Mouse (Mus musculus): ENCODE data around the gene Orai2. TPM values are rescaled to one million over a fixed set of nuclear protein-coding genes. Genes with fewer than 3 reads are reported as not detected.
A peak's percentile ranks its signal among the peaks of the same experiment; 100 is the strongest.

Orai2 gene
- 1.3 TPM in 2 replicates for polyA plus RNA-seq (2014; fragmentation: Nextera tagmentation; extraction: Ambion mirVana)

GRCm38 (mm10) chr5:136170512-136171362, at the start of gene Orai2:
TSS of gene Orai2 (minus strand) at chr5:136170713.
- H3K36me3 ChIP-seq (ENCODE audit: control insufficient read depth, insufficient read depth, low read length): no peaks in the 10 kb centered on the region
- H3K4me1 ChIP-seq (ENCODE audit: control insufficient read depth in 2 of 2, insufficient read depth in 2 of 2, low read length in 2 of 2): peaks cover 5 to 6% of the 10 kb centered on the region in 2 experiments; a peak in 2 of 4 replicates
- H3K9ac ChIP-seq (ENCODE audit: low read length): peak within 1 kb of the TSS; percentile 70
- H3K4me3 ChIP-seq (ENCODE audit: control insufficient read depth in 1 of 2, insufficient read depth in 1 of 2, low read depth in 1 of 2, low read length in 2 of 2): peak within 1 kb of the TSS; percentile 46
- H3K27ac ChIP-seq (replicated peaks in 1 of 2; ENCODE audit: control insufficient read depth in 1 of 2, insufficient read depth in 1 of 2, low read depth in 2 of 2, low read length in 2 of 2): peak within 1 kb of the TSS; percentile 10 to 37; a peak in 2 of 4 replicates
- H3K4me2 ChIP-seq (ENCODE audit: low read length): peak within 1 kb of the TSS; percentile 87
- H3K27me3 ChIP-seq (ENCODE audit: control insufficient read depth, insufficient read depth, low read length): no peaks in the 10 kb centered on the region
- ATAC-seq (ENCODE audit: insufficient number of reproducible peaks, insufficient read depth, low FRiP score, low read depth): peak; percentile 72
- H3K9me3 ChIP-seq (ENCODE audit: control insufficient read depth, low read length): 0 out of 2 replicates have a peak, but pooled peaks cover 3% of the 10 kb centered on the region
- WGBS: 5% methylated on average over 49 of the region's 49 CpGs

DNA sequence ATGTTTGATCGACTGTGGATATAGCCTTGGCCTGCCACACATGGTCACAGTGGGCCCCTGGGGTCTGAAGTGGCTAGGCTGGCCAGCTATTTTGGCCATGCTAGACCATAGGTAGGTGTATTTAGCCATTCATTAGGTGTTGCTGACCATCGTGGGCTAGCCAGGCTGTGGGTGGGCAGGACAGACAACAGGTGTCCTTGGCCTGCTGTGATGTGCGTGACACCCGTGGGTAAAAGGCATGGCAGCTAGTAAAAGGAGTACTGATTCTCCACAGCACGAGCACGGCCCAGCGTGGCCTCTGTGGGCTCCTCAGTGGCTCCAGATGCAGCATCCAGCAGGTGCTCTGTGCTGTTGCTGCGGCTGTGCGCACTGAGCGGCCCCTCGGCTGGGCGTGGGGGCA, 48.1 kb upstream of the Orai2 start:
- no peak overlapping the region for H3K4me3 ChIP-seq (ENCODE audit: control insufficient read depth in 1 of 2, insufficient read depth in 1 of 2, low read depth in 1 of 2, low read length in 2 of 2)
- H3K4me1 ChIP-seq (ENCODE audit: control insufficient read depth in 2 of 2, insufficient read depth in 2 of 2, low read length in 2 of 2): no peaks in the 10 kb centered on the region
- H3K27ac ChIP-seq (replicated peaks in 1 of 2; ENCODE audit: control insufficient read depth in 1 of 2, insufficient read depth in 1 of 2, low read depth in 2 of 2, low read length in 2 of 2): no peak overlapping the region
- H3K9ac ChIP-seq (ENCODE audit: low read length): no peak overlapping the region
- WGBS: 71% methylated on average over 12 of the region's 12 CpGs
- no peak overlapping the region for H3K4me2 ChIP-seq (ENCODE audit: low read length)
- H3K36me3 ChIP-seq (ENCODE audit: control insufficient read depth, insufficient read depth, low read length): no peaks in the 10 kb centered on the region
- ATAC-seq (ENCODE audit: insufficient number of reproducible peaks, insufficient read depth, low FRiP score, low read depth): no peak
- H3K9me3 ChIP-seq (ENCODE audit: control insufficient read depth, low read length): 0 out of 2 replicates have a peak, but pooled peaks cover 2% of the 10 kb centered on the region
- no peaks in the 10 kb centered on the region for H3K27me3 ChIP-seq (ENCODE audit: control insufficient read depth, insufficient read depth, low read length)

DNA sequence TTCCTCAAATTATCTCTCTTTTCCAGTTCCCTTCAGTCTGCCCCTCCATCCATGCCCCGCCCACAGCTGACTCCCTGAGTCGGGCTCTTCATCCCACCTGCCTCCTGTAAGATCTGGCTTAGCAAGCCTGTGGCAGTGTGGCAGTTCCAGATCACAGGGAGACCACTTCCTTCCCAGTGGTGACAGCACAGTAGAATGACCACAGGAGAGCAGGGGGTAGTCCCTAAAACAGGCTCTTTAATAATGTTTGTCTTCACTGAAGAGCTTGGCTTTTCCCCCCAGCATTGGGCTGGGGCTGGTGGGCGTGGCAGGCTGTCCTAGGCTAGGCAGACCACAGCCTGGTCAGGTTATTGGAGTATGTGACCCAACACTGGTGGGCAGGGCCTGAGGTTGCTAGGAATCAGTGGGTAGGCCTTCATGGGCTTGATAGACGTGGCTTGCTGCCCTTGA, 47.4 kb upstream of the Orai2 start:
- WGBS: 57% methylated on average over 4 of the region's 4 CpGs
- Histone ChIP-seq H3K9ac (ENCODE audit: low read length) (no peak overlapping the region), H3K27ac (replicated peaks in 1 of 2; ENCODE audit: control insufficient read depth in 1 of 2, insufficient read depth in 1 of 2, low read depth in 2 of 2, low read length in 2 of 2) (no peak overlapping the region), H3K27me3 (ENCODE audit: control insufficient read depth, insufficient read depth, low read length) (no peaks in the 10 kb centered on the region), H3K4me2 (ENCODE audit: low read length) (no peak overlapping the region), H3K4me3 (ENCODE audit: control insufficient read depth in 1 of 2, insufficient read depth in 1 of 2, low read depth in 1 of 2, low read length in 2 of 2) (no peak overlapping the region), H3K36me3 (ENCODE audit: control insufficient read depth, insufficient read depth, low read length) (no peaks in the 10 kb centered on the region), H3K4me1 (ENCODE audit: control insufficient read depth in 2 of 2, insufficient read depth in 2 of 2, low read length in 2 of 2) (no peaks in the 10 kb centered on the region), H3K9me3 (ENCODE audit: control insufficient read depth, low read length) (0 out of 2 replicates have a peak, but pooled peaks cover 2% of the 10 kb centered on the region)
- no peak for ATAC-seq (ENCODE audit: insufficient number of reproducible peaks, insufficient read depth, low FRiP score, low read depth)

DNA sequence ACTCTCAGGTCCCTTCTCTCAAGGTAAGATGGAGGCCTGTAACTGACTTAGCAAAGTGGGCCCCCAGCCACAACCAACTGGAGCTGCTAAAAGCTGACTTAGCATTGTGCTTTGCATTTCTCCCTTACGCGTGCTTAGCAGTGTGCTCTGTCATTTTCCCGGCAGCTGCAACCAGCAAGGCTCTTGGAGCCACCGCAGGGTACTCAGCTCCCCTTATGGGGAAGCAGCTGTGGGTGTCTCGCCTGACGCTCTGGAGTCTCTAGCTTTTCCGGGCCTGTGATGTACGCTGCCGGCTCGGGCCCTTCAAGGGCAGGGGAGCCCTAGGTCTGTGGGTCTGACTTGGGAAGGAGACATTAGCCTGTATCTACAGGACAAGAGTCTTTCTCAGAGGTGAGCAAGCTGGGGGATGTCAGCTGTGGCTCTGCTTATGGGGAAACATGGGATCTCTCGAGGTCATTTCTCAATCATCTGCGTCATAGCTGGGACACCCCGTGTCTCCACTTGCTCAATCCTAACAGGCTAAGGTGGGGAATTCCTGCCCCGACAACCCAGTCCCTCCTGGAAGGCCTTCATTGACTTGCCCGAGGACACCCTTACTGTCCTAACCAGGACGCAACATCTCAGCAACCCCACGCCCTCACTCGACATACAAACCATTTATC, 46.6 kb upstream of the Orai2 start:
- 78% methylated on average over 18 of the region's 18 CpGs for WGBS
- ATAC-seq (ENCODE audit: insufficient number of reproducible peaks, insufficient read depth, low FRiP score, low read depth): no peak
- no peak overlapping the region for H3K9ac ChIP-seq (ENCODE audit: low read length)

GRCm38 (mm10) chr5:136215958-136216357, 45.4 kb upstream of the Orai2 start:
- 67% methylated on average over 5 of the region's 5 CpGs for WGBS
- H3K27me3 ChIP-seq (ENCODE audit: control insufficient read depth, insufficient read depth, low read length): no peaks in the 10 kb centered on the region

More for the DNA sequence above, 46.6 kb upstream of the Orai2 start:
- H3K4me2 ChIP-seq (ENCODE audit: low read length): no peak overlapping the region
- H3K4me1 ChIP-seq (ENCODE audit: control insufficient read depth in 2 of 2, insufficient read depth in 2 of 2, low read length in 2 of 2): no peaks in the 10 kb centered on the region
- H3K9me3 ChIP-seq (ENCODE audit: control insufficient read depth, low read length): 0 out of 2 replicates have a peak, but pooled peaks cover 2% of the 10 kb centered on the region
- no peaks in the 10 kb centered on the region for H3K27me3 ChIP-seq (ENCODE audit: control insufficient read depth, insufficient read depth, low read length)
- no peak overlapping the region for H3K27ac ChIP-seq (replicated peaks in 1 of 2; ENCODE audit: control insufficient read depth in 1 of 2, insufficient read depth in 1 of 2, low read depth in 2 of 2, low read length in 2 of 2)
- H3K36me3 ChIP-seq (ENCODE audit: control insufficient read depth, insufficient read depth, low read length): no peaks in the 10 kb centered on the region
- H3K4me3 ChIP-seq (ENCODE audit: control insufficient read depth in 1 of 2, insufficient read depth in 1 of 2, low read depth in 1 of 2, low read length in 2 of 2): no peak overlapping the region

DNA sequence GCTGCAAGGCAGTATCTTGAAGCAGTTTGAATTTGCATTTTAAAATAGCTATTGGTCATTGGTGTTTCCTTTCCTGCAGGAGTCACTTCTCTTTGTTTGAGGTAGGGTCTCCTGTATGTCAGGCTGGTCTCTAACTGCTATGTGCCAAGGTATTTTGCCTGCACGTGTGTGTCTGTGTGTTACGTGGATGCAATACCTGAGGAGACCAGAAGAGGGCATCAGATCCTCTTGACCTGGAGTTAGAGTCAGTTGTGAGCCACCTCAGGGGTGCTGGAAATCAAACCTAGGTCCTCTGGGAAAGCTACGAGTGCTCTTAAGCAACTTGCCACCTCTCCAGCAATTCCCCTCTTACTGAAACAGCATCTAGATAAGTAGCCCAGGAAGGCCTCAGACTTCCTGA, 44.7 kb upstream of the Orai2 start:
- no peak for ATAC-seq (ENCODE audit: insufficient number of reproducible peaks, insufficient read depth, low FRiP score, low read depth)
- Histone ChIP-seq H3K4me3 (ENCODE audit: control insufficient read depth in 1 of 2, insufficient read depth in 1 of 2, low read depth in 1 of 2, low read length in 2 of 2) (no peak overlapping the region), H3K4me2 (ENCODE audit: low read length) (no peak overlapping the region), H3K27me3 (ENCODE audit: control insufficient read depth, insufficient read depth, low read length) (no peaks in the 10 kb centered on the region), H3K9ac (ENCODE audit: low read length) (no peak overlapping the region), H3K27ac (replicated peaks in 1 of 2; ENCODE audit: control insufficient read depth in 1 of 2, insufficient read depth in 1 of 2, low read depth in 2 of 2, low read length in 2 of 2) (no peak overlapping the region), H3K4me1 (ENCODE audit: control insufficient read depth in 2 of 2, insufficient read depth in 2 of 2, low read length in 2 of 2) (no peaks in the 10 kb centered on the region), H3K36me3 (ENCODE audit: control insufficient read depth, insufficient read depth, low read length) (no peaks in the 10 kb centered on the region), H3K9me3 (ENCODE audit: control insufficient read depth, low read length) (0 out of 2 replicates have a peak, but pooled peaks cover 2% of the 10 kb centered on the region)
- 87% methylated on average over 3 of the region's 3 CpGs for WGBS

More at GRCm38 (mm10) chr5:136215958-136216357, 45.4 kb upstream of the Orai2 start:
- H3K4me3 ChIP-seq (ENCODE audit: control insufficient read depth in 1 of 2, insufficient read depth in 1 of 2, low read depth in 1 of 2, low read length in 2 of 2): no peak overlapping the region
- ATAC-seq (ENCODE audit: insufficient number of reproducible peaks, insufficient read depth, low FRiP score, low read depth): no peak
- H3K9me3 ChIP-seq (ENCODE audit: control insufficient read depth, low read length): 0 out of 2 replicates have a peak, but pooled peaks cover 2% of the 10 kb centered on the region
- no peak overlapping the region for H3K27ac ChIP-seq (replicated peaks in 1 of 2; ENCODE audit: control insufficient read depth in 1 of 2, insufficient read depth in 1 of 2, low read depth in 2 of 2, low read length in 2 of 2)
- H3K9ac ChIP-seq (ENCODE audit: low read length): no peak overlapping the region
- no peaks in the 10 kb centered on the region for H3K36me3 ChIP-seq (ENCODE audit: control insufficient read depth, insufficient read depth, low read length)
- no peaks in the 10 kb centered on the region for H3K4me1 ChIP-seq (ENCODE audit: control insufficient read depth in 2 of 2, insufficient read depth in 2 of 2, low read length in 2 of 2)
- H3K4me2 ChIP-seq (ENCODE audit: low read length): no peak overlapping the region

- Histone ChIP-seq H3K9ac (ENCODE audit: low read length) (no peak overlapping the region), H3K9me3 (ENCODE audit: control insufficient read depth, low read length) (0 out of 2 replicates have a peak, but pooled peaks cover 2% of the 10 kb centered on the region), H3K4me3 (ENCODE audit: control insufficient read depth in 1 of 2, insufficient read depth in 1 of 2, low read depth in 1 of 2, low read length in 2 of 2) (no peak overlapping the region), H3K27ac (replicated peaks in 1 of 2; ENCODE audit: control insufficient read depth in 1 of 2, insufficient read depth in 1 of 2, low read depth in 2 of 2, low read length in 2 of 2) (no peak overlapping the region), H3K27me3 (ENCODE audit: control insufficient read depth, insufficient read depth, low read length) (no peaks in the 10 kb centered on the region), H3K4me1 (ENCODE audit: control insufficient read depth in 2 of 2, insufficient read depth in 2 of 2, low read length in 2 of 2) (no peaks in the 10 kb centered on the region), H3K36me3 (ENCODE audit: control insufficient read depth, insufficient read depth, low read length) (no peaks in the 10 kb centered on the region), H3K4me2 (ENCODE audit: low read length) (no peak overlapping the region)
- no peak for ATAC-seq (ENCODE audit: insufficient number of reproducible peaks, insufficient read depth, low FRiP score, low read depth)
- 82% methylated on average over 5 of the region's 5 CpGs for WGBS
Observed at GRCm38 (mm10) chr5:136213716-136214115, 43.2 kb upstream of the Orai2 start.
